Mouse (Mus musculus) MEL (cell line): ENCODE measurements around the gene Fkrp. TPM values are rescaled to one million over a fixed set of nuclear protein-coding genes. Genes with fewer than 3 reads are reported as not detected.

ENCODE experiments used
- DNase-seq: peaks from one replicate; pipeline ENCODE4 v3.0.0; 2011; ENCODE audit warnings: low read depth, low spot score
- H3K27ac ChIP-seq: 2 replicates; pipeline ENCODE4 v1.5.1; 2012; ENCODE audit warnings: low read depth, mild to moderate bottlenecking, control low read depth, low read length, moderate library complexity; ENCODE audit not compliant: control insufficient read depth
- H3K27me3 ChIP-seq, 2 experiments: fragments of 150-350 bp in 1 of 2; sonication (generic) in 1 of 2; 2 replicates each; pipeline ENCODE4 v1.6.1; 2012; ENCODE audit warnings: low read length in 2 of 2, mild to moderate bottlenecking in 2 of 2, improper control_type of control experiment in 1 of 2, moderate library complexity in 1 of 2; ENCODE audit not compliant: insufficient read depth in 2 of 2, control insufficient read depth in 1 of 2
- H3K36me3 ChIP-seq, 2 experiments: 2 replicates each; pipeline ENCODE4 v1.6.1; 2012 to 2014; ENCODE audit warnings: low read length in 2 of 2, improper control_type of control experiment in 1 of 2, inconsistent platforms in 1 of 2, mild to moderate bottlenecking in 1 of 2; ENCODE audit not compliant: insufficient read depth in 2 of 2, control insufficient read depth in 1 of 2
- H3K4me1 ChIP-seq, 2 experiments: fragments of 150-350 bp in 1 of 2; sonication (generic) in 1 of 2; 2 replicates each; pipeline ENCODE4 v1.6.1; 2012; ENCODE audit warnings: low read length in 2 of 2, improper control_type of control experiment in 1 of 2, mild to moderate bottlenecking in 1 of 2; ENCODE audit not compliant: insufficient read depth in 2 of 2, control insufficient read depth in 1 of 2
- H3K4me3 ChIP-seq, 2 experiments: fragments of 150-350 bp in 1 of 2; sonication (generic) in 1 of 2; 2 replicates each; pipeline ENCODE4 v1.5.1; 2012; ENCODE audit warnings: low read depth in 2 of 2, low read length in 2 of 2, mild to moderate bottlenecking in 2 of 2, moderate library complexity in 2 of 2, control low read depth in 1 of 2, improper control_type of control experiment in 1 of 2; ENCODE audit not compliant: control insufficient read depth in 1 of 2, insufficient read depth in 1 of 2
- H3K79me2 ChIP-seq: 2 replicates; pipeline ENCODE4 v1.6.1; 2012; ENCODE audit warnings: mild to moderate bottlenecking, low read length, moderate library complexity; ENCODE audit not compliant: control insufficient read depth, poor library complexity, insufficient read depth
- H3K9ac ChIP-seq: 2 replicates; pipeline ENCODE4 v1.6.1; 2012; ENCODE audit warnings: low read depth, mild to moderate bottlenecking, control low read depth, low read length, moderate library complexity; ENCODE audit not compliant: control insufficient read depth, poor library complexity, severe bottlenecking
- H3K9me3 ChIP-seq: fragments of 150-350 bp; sonication (generic); replicated peaks from 2 replicates; pipeline ENCODE4 v1.6.1; 2012; ENCODE audit warnings: mild to moderate bottlenecking, low read length, improper control_type of control experiment, moderate library complexity; ENCODE audit not compliant: insufficient read depth
- CHD1 ChIP-seq: IDR thresholded peaks from 2 replicates; pipeline ENCODE4 v1.6.1; 2012; ENCODE audit warnings: low read depth, mild to moderate bottlenecking, inconsistent platforms, low read length, improper control_type of control experiment
- EP300 ChIP-seq, 2 experiments: IDR thresholded peaks; 2 replicates each; pipeline ENCODE4 v1.6.1; 2011; ENCODE audit warnings: improper control_type of control experiment in 2 of 2, low read length in 2 of 2, low read depth in 1 of 2, mild to moderate bottlenecking in 1 of 2
- HCFC1 ChIP-seq: IDR thresholded peaks from 2 replicates; pipeline ENCODE4 v1.6.1; 2012; ENCODE audit warnings: low read depth, mild to moderate bottlenecking, inconsistent platforms, low read length, improper control_type of control experiment, moderate library complexity
- MAZ ChIP-seq: IDR thresholded peaks from 2 replicates; pipeline ENCODE4 v1.6.1; 2012; ENCODE audit warnings: low read depth, mild to moderate bottlenecking, inconsistent platforms, low read length, improper control_type of control experiment
- MYB ChIP-seq: IDR thresholded peaks from 2 replicates; pipeline ENCODE4 v1.6.1; 2011; ENCODE audit warnings: mild to moderate bottlenecking, low read depth, low read length, improper control_type of control experiment
- POLR2A ChIP-seq, 2 experiments: IDR thresholded peaks; 2 replicates each; pipeline ENCODE4 v1.6.1; 2011 to 2012; ENCODE audit warnings: low read length in 2 of 2, mild to moderate bottlenecking in 2 of 2, control low read depth in 1 of 2, improper control_type of control experiment in 1 of 2, low read depth in 1 of 2, moderate library complexity in 1 of 2; ENCODE audit not compliant: control insufficient read depth in 1 of 2, insufficient read depth in 1 of 2, poor library complexity in 1 of 2
- POLR2AphosphoS5 ChIP-seq: IDR thresholded peaks from 2 replicates; pipeline ENCODE4 v1.6.1; 2012; ENCODE audit warnings: low read depth, borderline replicate concordance, mild to moderate bottlenecking, inconsistent platforms, low read length, moderate library complexity, mixed read lengths
- RCOR1 ChIP-seq: IDR thresholded peaks from 2 replicates; pipeline ENCODE4 v1.6.1; 2012; ENCODE audit warnings: low read depth, mild to moderate bottlenecking, inconsistent platforms, low read length, improper control_type of control experiment
- TAL1 ChIP-seq: IDR thresholded peaks from 2 replicates; pipeline ENCODE4 v1.6.1; 2012; ENCODE audit warnings: mild to moderate bottlenecking, inconsistent platforms, low read length, moderate library complexity, mixed read lengths
- TBP ChIP-seq: IDR thresholded peaks from 2 replicates; pipeline ENCODE4 v1.8.0; 2011; ENCODE audit warnings: low read depth, low read length, improper control_type of control experiment
- ZC3H11A ChIP-seq: IDR thresholded peaks from 2 replicates; pipeline ENCODE4 v1.6.1; 2012; ENCODE audit warnings: low read depth, mild to moderate bottlenecking, inconsistent platforms, low read length, improper control_type of control experiment
- polyA plus RNA-seq, 2 experiments: library from polyadenylated mRNA; stranded (reverse) in 1 of 2; unstranded in 1 of 2; fragments of >175 nt in 1 of 2; fragments of >200 nt in 1 of 2; gene quantifications; 2 replicates each; pipeline versions ENCODE4 v1.2.1 to v1.2.4; 2012; ENCODE audit warnings: low replicate concordance in 2 of 2, low read depth in 1 of 2; ENCODE audit not compliant: insufficient read length in 2 of 2, insufficient read depth in 1 of 2, missing spikeins in 1 of 2
- total RNA-seq: library from RNA; depleted of rRNA; stranded (reverse); fragments of 300-350 nt; gene quantifications from 2 replicates; pipeline ENCODE4 v1.2.3, GENCODE M21; 2012

The Fkrp gene
- total and polyA plus RNA-seq, 3 experiments: 15.9 to 19.2 TPM; not detected in 1

DNA sequence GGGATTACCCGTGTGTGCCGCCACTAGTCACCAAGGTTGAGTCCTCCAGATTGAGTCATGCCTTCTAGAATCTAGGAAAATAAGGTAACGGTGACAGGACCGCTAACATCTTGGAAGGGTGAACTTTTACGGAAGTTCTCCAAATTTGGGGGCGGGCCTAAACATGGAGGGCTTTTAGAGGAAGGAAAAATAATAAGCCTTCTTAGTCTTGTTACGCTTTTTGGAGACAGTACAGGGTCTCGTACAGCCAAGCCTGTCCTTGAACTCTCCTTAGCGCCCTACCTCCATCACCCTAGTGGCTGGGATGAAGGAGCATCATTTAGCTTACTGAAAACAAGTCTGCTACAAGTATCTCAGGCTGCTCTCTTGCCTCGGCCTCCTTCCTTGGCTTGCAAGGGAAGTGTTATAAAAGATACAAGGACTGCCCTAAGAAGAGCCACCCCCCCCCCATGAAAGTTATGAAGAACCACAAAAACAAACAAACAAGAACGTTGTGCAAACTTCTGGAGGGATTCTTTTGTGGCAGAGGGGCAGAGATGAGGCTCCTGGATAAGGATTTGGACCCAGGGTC lies 33.9 kb downstream of the Fkrp start (continued):
- TF ChIP-seq TAL1 (no peak), HCFC1 (no peak), MYB (no peak), TBP (peak; percentile 68), CHD1 (no peak)

DNA sequence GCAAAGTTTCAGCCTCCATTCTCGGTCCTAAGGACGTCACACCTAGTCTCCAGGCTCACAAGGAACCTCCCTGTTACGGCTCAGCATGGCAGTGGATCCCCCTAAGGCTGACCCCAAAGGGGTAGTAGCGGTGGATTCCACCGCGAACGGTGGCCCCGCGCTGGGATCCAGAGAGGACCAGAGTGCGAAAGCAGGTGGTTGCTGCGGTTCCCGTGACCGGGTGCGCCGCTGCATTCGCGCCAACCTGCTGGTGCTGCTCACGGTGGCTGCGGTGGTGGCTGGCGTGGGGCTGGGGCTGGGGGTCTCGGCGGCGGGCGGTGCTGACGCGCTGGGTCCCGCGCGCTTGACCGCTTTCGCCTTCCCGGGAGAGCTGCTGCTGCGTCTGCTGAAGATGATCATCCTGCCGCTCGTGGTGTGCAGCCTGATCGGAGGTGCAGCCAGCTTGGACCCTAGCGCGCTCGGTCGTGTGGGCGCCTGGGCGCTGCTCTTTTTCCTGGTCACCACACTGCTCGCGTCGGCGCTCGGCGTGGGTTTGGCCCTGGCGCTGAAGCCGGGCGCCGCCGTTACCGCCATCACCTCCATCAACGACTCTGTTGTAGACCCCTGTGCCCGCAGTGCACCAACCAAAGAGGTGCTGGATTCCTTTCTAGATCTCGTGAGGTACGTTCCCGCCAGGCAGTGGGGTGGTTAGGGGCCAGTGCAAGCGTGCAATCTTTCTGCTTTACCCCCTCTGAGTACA lies 34.5 kb downstream of the Fkrp start:
- peaks cover 2 to 17% of the 10 kb centered on the region in 2 experiments; a peak in 3 of 4 replicates for H3K36me3 ChIP-seq
- no peaks in the 10 kb centered on the region for H3K27me3 ChIP-seq
- H3K4me3 ChIP-seq: peak overlapping the region; percentile 61 to 64
- H3K9ac ChIP-seq: peak overlapping the region; percentile 85
- H3K79me2 ChIP-seq: peaks cover 50% of the 10 kb centered on the region
- TF ChIP-seq EP300 (IDR thresholded peaks at IDR 0.05; ENCODE audit: low read depth in 1 of 2, low read length in 2 of 2): 0 out of 4 replicates have a peak, but pooled peaks of 1 of the 2 experiments have one; percentile 12
- TF ChIP-seq RCOR1: no peak
- TF ChIP-seq HCFC1: peak; percentile 3; the same call in 1 of the 2 replicates
- TF ChIP-seq POLR2A (IDR thresholded peaks at IDR 0.05; ENCODE audit: control insufficient read depth in 1 of 2, insufficient read depth in 1 of 2, low read depth in 1 of 2, low read length in 2 of 2, poor library complexity in 1 of 2): peak in 1 of 2 experiments; percentile 64; a peak in 2 of 4 replicates
- TF ChIP-seq MYB: no peak
- no peak for TF ChIP-seq POLR2AphosphoS5
- 0 out of 2 replicates have a peak, but pooled peaks have one; percentile 16 for TF ChIP-seq MAZ
- DNase-seq: peak; percentile 67
- H3K9me3 ChIP-seq: no peaks in the 10 kb centered on the region
- H3K27ac ChIP-seq: peak overlapping the region; percentile 77
- peaks cover 0 to 10% of the 10 kb centered on the region in 2 experiments; a peak in 3 of 4 replicates for H3K4me1 ChIP-seq

DNA sequence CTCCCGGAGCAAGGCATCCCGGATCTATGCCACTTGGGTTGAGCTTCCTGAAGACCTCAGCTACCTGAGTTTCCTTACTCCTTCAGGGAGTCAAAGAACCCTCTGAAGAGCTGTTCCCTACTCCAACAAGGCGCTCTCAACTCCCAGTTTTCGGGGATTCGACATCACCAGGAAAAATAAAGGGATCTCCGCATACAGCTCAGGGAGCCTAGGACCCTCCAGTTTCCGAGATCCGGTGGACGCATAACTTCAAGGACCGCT lies 35.0 kb downstream of the Fkrp start:
- no peak for DNase-seq
- Histone ChIP-seq H3K9me3 (no peaks in the 10 kb centered on the region), H3K27ac (peak overlapping the region; percentile 77), H3K4me1 (peaks cover 0 to 10% of the 10 kb centered on the region in 2 experiments; a peak in 3 of 4 replicates), H3K79me2 (peaks cover 47% of the 10 kb centered on the region), H3K9ac (peak overlapping the region; percentile 85), H3K27me3 (no peaks in the 10 kb centered on the region), H3K36me3 (peaks cover 0 to 17% of the 10 kb centered on the region in 2 experiments; a peak in 2 of 4 replicates), H3K4me3 (peak overlapping the region; percentile 61 to 64)
- TF ChIP-seq HCFC1 (0 out of 2 replicates have a peak, but pooled peaks have one; percentile 8), POLR2AphosphoS5 (no peak; the same call in 1 of the 2 replicates), ZC3H11A (no peak), POLR2A (IDR thresholded peaks at IDR 0.05; ENCODE audit: control insufficient read depth in 1 of 2, insufficient read depth in 1 of 2, low read depth in 1 of 2, low read length in 2 of 2, poor library complexity in 1 of 2) (peak in 1 of 2 experiments; percentile 13; a peak in 1 of 4 replicates)
